Mouse (Mus musculus) lung, postnatal 0 days (tissue): ENCODE data around the gene Mcur1.

ENCODE experiments used
- CTCF ChIP-seq: IDR thresholded peaks from 2 replicates; pipeline ENCODE4 v1.5.1; 2016; ENCODE audit warnings: antibody characterized with exemption, mild to moderate bottlenecking
- EP300 ChIP-seq: IDR thresholded peaks from 2 replicates; pipeline ENCODE4 v1.6.1; 2016; ENCODE audit warnings: antibody characterized with exemption, mild to moderate bottlenecking, control low read depth

- TF ChIP-seq CTCF: no peak
- no peak for TF ChIP-seq EP300
These were observed 9.3 kb downstream of the Mcur1 start for GRCm38 (mm10) chr13:43550676-43551075.
